Mouse (Mus musculus): ENCODE data around the gene Sdc1.

- TF ChIP-seq CTCF (IDR thresholded peaks at IDR 0.05; ENCODE audit: extremely low read depth, insufficient read depth, insufficient read length, insufficient replicate concordance) (no peak), POLR2A (IDR thresholded peaks at IDR 0.05; ENCODE audit: low read depth, low read length) (no peak)
These were observed 10.1 kb upstream of the Sdc1 start for GRCm38 (mm10) chr12:8761058-8761457.

Measured in spleen, adult 2 months (tissue).